Mouse (Mus musculus) inflammation-experienced regulatory T-cells, adult 6 months (primary cell): ENCODE measurements around the gene Sh3rf1. TPM values are rescaled to one million over a fixed set of nuclear protein-coding genes. Genes with fewer than 3 reads are reported as not detected.

Source experiments
- ATAC-seq: one replicate; pipeline ENCODE4 v1.8.0; 2017
- polyA plus RNA-seq, 3 experiments: library from polyadenylated mRNA; unstranded; fragments of 100-300 nt; shearing (Covaris generic); gene quantifications; one replicate each; pipeline ENCODE4 v1.2.1; 2017

Gene Sh3rf1
- polyA plus RNA-seq, 3 experiments from 2014 or later: 6.4 to 9.2 (median 6.4) TPM

- ATAC-seq: no peak
Observed at GRCm38 (mm10) chr8:61325014-61325715, 101.5 kb downstream of the Sh3rf1 start.

- ATAC-seq: no peak
Observed at GRCm38 (mm10) chr8:61326281-61326680, 102.6 kb downstream of the Sh3rf1 start.

GRCm38 (mm10) chr8:61327333-61327732, 103.7 kb downstream of the Sh3rf1 start:
- no peak for ATAC-seq

GRCm38 (mm10) chr8:61339629-61340028, 116.0 kb downstream of the Sh3rf1 start:
- peak; percentile 21 for ATAC-seq

- no peak for ATAC-seq
Observed at GRCm38 (mm10) chr8:61340283-61340984, 116.8 kb downstream of the Sh3rf1 start.

GRCm38 (mm10) chr8:61341587-61342441, 118.1 kb downstream of the Sh3rf1 start:
- ATAC-seq: no peak

- ATAC-seq: no peak
Observed at GRCm38 (mm10) chr8:61342473-61343026, 118.9 kb downstream of the Sh3rf1 start.

GRCm38 (mm10) chr8:61344435-61344834, 120.8 kb downstream of the Sh3rf1 start:
- ATAC-seq: no peak

- no peak for ATAC-seq
Observed at GRCm38 (mm10) chr8:61346941-61347340, 123.3 kb downstream of the Sh3rf1 start.

- ATAC-seq: no peak
Observed at GRCm38 (mm10) chr8:61347526-61347925, 123.9 kb downstream of the Sh3rf1 start.

- no peak for ATAC-seq
Observed at GRCm38 (mm10) chr8:61348029-61348428, 124.4 kb downstream of the Sh3rf1 start.

- ATAC-seq: no peak
Observed at GRCm38 (mm10) chr8:61348518-61348917, 124.8 kb downstream of the Sh3rf1 start.

GRCm38 (mm10) chr8:61350443-61350842, 126.8 kb downstream of the Sh3rf1 start:
- ATAC-seq: no peak

- ATAC-seq: no peak
Observed at GRCm38 (mm10) chr8:61351638-61352037, 128.0 kb downstream of the Sh3rf1 start.

- no peak for ATAC-seq
Observed at GRCm38 (mm10) chr8:61355503-61355902, 131.8 kb downstream of the Sh3rf1 start.

- peak; percentile 93 for ATAC-seq
Observed at GRCm38 (mm10) chr8:61359004-61359403, 135.3 kb downstream of the Sh3rf1 start.

- ATAC-seq: peak; percentile 25
Observed at GRCm38 (mm10) chr8:61359851-61360272, 136.2 kb downstream of the Sh3rf1 start.

- no peak for ATAC-seq
Observed at GRCm38 (mm10) chr8:61360362-61360761, 136.7 kb downstream of the Sh3rf1 start.

- ATAC-seq: no peak
Observed at GRCm38 (mm10) chr8:61361476-61361875, 137.8 kb downstream of the Sh3rf1 start.

GRCm38 (mm10) chr8:61362301-61362913, 138.7 kb downstream of the Sh3rf1 start:
- no peak for ATAC-seq

GRCm38 (mm10) chr8:61373303-61373702, 149.6 kb downstream of the Sh3rf1 start:
- no peak for ATAC-seq

GRCm38 (mm10) chr8:61374059-61374755, 150.5 kb downstream of the Sh3rf1 start:
- peak; percentile 68 for ATAC-seq
